Mouse (Mus musculus) spleen, adult 2 months (tissue): ENCODE data around the gene Muc1.

ENCODE experiments used
- CTCF ChIP-seq: fragments of 200-500 bp; IDR thresholded peaks from 2 replicates; pipeline ENCODE4 v1.5.1; 2011; ENCODE audit warnings: mild to moderate bottlenecking, inconsistent platforms; ENCODE audit not compliant: insufficient read depth, insufficient read length, insufficient replicate concordance; ENCODE audit errors: extremely low read depth
- POLR2A ChIP-seq: fragments of 200-500 bp; IDR thresholded peaks from 2 replicates; pipeline ENCODE4 v1.6.1; 2011; ENCODE audit warnings: low read depth, low read length, inconsistent platforms

GRCm38 (mm10) chr3:89183058-89183958 is 45.5 kb upstream of the Muc1 start, which contains the start of gene Fam189b:
- no peak for TF ChIP-seq POLR2A
- no peak for TF ChIP-seq CTCF
